Mouse (Mus musculus): ENCODE results near the gene Gm4869.
"Not testable (repeated sequence)": the region's sequence is repeated elsewhere in the genome, so short reads cannot be mapped to it uniquely, and the experiment has no call there.

The Gm4869 gene

GRCm38 (mm10) chr5:140445345-140445744 lies at the start of gene Gm4869:
Gene Gm4869, plus strand, starts transcription at chr5:140445645.
- no peak for DNase-seq (ENCODE audit: low read depth, low spot score)

GRCm38 (mm10) chr5:140396166-140396940 lies 49.1 kb upstream of the Gm4869 start:
- DNase-seq (ENCODE audit: low read depth, low spot score), result peak; percentile 36

GRCm38 (mm10) chr5:140402640-140403270 lies 42.7 kb upstream of the Gm4869 start:
- no peak for DNase-seq (ENCODE audit: low read depth, low spot score)

- DNase-seq (ENCODE audit: low read depth, low spot score), result no peak
Measured at GRCm38 (mm10) chr5:140405126-140405525, 40.3 kb upstream of the Gm4869 start.

GRCm38 (mm10) chr5:140406666-140407065 lies 38.8 kb upstream of the Gm4869 start:
- DNase-seq (ENCODE audit: low read depth, low spot score), result no peak

- DNase-seq (ENCODE audit: low read depth, low spot score), result peak; percentile 64
Measured at GRCm38 (mm10) chr5:140408801-140409200, 36.6 kb upstream of the Gm4869 start.

GRCm38 (mm10) chr5:140411339-140411738 lies 34.1 kb upstream of the Gm4869 start:
- DNase-seq (ENCODE audit: low read depth, low spot score), result peak; percentile 88

GRCm38 (mm10) chr5:140414647-140415046 lies 30.8 kb upstream of the Gm4869 start:
- no peak for DNase-seq (ENCODE audit: low read depth, low spot score)

GRCm38 (mm10) chr5:140418106-140418488 lies 27.3 kb upstream of the Gm4869 start:
- DNase-seq (ENCODE audit: low read depth, low spot score), result peak; percentile 63

- peak; percentile 96 for DNase-seq (ENCODE audit: low read depth, low spot score)
Measured at GRCm38 (mm10) chr5:140418489-140419441, 26.7 kb upstream of the Gm4869 start, which contains the start of gene Eif3b. Gene Eif3b, plus strand, starts transcription at chr5:140419328.

GRCm38 (mm10) chr5:140419442-140420080 lies 25.9 kb upstream of the Gm4869 start:
- peak; percentile 48 for DNase-seq (ENCODE audit: low read depth, low spot score)

GRCm38 (mm10) chr5:140420616-140421015 lies 24.8 kb upstream of the Gm4869 start:
- no peak for DNase-seq (ENCODE audit: low read depth, low spot score)

- no peak for DNase-seq (ENCODE audit: low read depth, low spot score)
Measured at GRCm38 (mm10) chr5:140425016-140425783, 20.2 kb upstream of the Gm4869 start.

- not testable (repeated sequence) for DNase-seq (ENCODE audit: low read depth, low spot score)
Measured at GRCm38 (mm10) chr5:140439117-140439516, 6.3 kb upstream of the Gm4869 start.

- no peak for DNase-seq (ENCODE audit: low read depth, low spot score)
Measured at GRCm38 (mm10) chr5:140441406-140441805, 4.0 kb upstream of the Gm4869 start.

- DNase-seq (ENCODE audit: low read depth, low spot score), result peak; percentile 72
Measured at GRCm38 (mm10) chr5:140444012-140444411, 1.4 kb upstream of the Gm4869 start.

GRCm38 (mm10) chr5:140446054-140446453 lies 609 bp downstream of the Gm4869 start:
- no peak for DNase-seq (ENCODE audit: low read depth, low spot score)

- DNase-seq (ENCODE audit: low read depth, low spot score), result no peak
Measured at GRCm38 (mm10) chr5:140454488-140454887, 9.0 kb downstream of the Gm4869 start.

- no peak for DNase-seq (ENCODE audit: low read depth, low spot score)
Measured at GRCm38 (mm10) chr5:140455466-140455865, 10.0 kb downstream of the Gm4869 start.

- no peak for DNase-seq (ENCODE audit: low read depth, low spot score)
Measured at GRCm38 (mm10) chr5:140461476-140461875, 16.0 kb downstream of the Gm4869 start.

- peak; percentile 33 for DNase-seq (ENCODE audit: low read depth, low spot score)
Measured at GRCm38 (mm10) chr5:140463151-140463550, 17.7 kb downstream of the Gm4869 start.
